Mouse (Mus musculus) heart, adult 2 months (tissue): ENCODE measurements around the gene Cfap43.

Experiments
- CTCF ChIP-seq: fragments of 200-600 bp; IDR thresholded peaks from 2 replicates; pipeline ENCODE4 v1.8.1; 2022; ENCODE audit warnings: antibody characterized with exemption, mild to moderate bottlenecking, moderate library complexity
- POLR2A ChIP-seq: fragments of 200-500 bp; IDR thresholded peaks from 2 replicates; pipeline ENCODE4 v1.6.1; 2011; ENCODE audit warnings: mild to moderate bottlenecking, low read depth, low read length, control low read depth; ENCODE audit not compliant: insufficient read depth

DNA sequence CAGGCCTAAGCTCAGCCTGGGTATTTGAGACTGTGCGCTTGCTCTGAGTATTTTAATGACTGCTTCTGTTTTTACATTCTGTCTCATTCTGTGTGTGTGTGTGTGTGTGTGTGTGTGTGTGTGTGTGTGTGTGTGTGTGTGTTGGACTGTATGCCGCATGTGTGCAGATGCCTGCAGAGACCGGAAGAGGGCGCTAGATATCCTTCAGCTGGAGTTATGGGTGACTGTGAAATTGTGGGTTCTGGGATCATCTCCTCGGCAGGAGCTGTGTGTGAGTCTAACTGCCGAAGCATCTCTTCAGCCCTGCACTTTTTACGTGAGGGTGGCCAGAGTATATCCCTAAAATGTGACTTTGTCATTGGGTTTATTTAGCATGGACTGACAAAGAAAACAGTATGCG lies 88.0 kb downstream of the Cfap43 start:
- TF ChIP-seq POLR2A (no peak), CTCF (no peak)
